Mouse (Mus musculus) brain, embryonic 14.5 days (tissue): ENCODE data around the gene Tmem88.

ENCODE experiments used
- CTCF ChIP-seq: fragments of 200-500 bp; IDR thresholded peaks from 2 replicates; pipeline ENCODE4 v1.5.1; 2012; ENCODE audit warnings: inconsistent platforms, mild to moderate bottlenecking, moderate library complexity, borderline replicate concordance; ENCODE audit not compliant: insufficient read depth, insufficient read length; ENCODE audit errors: extremely low read depth
- POLR2A ChIP-seq: fragments of 200-500 bp; IDR thresholded peaks from 2 replicates; pipeline ENCODE4 v1.6.1; 2012; ENCODE audit warnings: mild to moderate bottlenecking, inconsistent platforms, borderline replicate concordance; ENCODE audit not compliant: poor library complexity, insufficient read depth, insufficient read length, severe bottlenecking; ENCODE audit errors: extremely low read depth

DNA sequence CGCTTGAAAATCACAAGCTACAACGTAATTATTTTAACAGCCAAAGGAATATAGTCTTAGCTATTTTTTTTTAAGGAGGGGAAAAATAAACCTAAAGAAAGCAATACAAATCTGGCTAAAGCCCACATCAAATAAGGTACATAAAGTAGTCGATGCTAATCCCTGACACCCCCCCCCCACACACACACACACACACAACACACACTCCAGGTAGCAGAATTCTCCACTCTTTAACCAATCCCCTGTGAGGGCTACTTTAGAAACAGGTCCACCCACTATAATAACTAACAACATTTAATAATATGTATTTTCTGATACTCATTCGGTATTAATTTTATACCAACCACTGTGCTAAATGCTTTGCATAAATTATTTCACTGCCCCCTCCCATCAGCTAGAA is 18.5 kb upstream of the Tmem88 start:
- TF ChIP-seq CTCF (no peak), POLR2A (no peak)
